Mouse (Mus musculus) ES-Bruce4 (cell line): Measurements from ENCODE around the gene Gpr135.

Experiments
- CTCF ChIP-seq: IDR thresholded peaks from one replicate; pipeline ENCODE4 v1.8.1; 2011; ENCODE audit warnings: low read depth, low read length
- POLR2A ChIP-seq: IDR thresholded peaks from one replicate; pipeline ENCODE4 v1.8.1; 2011; ENCODE audit warnings: low read length; ENCODE audit not compliant: insufficient read depth

DNA sequence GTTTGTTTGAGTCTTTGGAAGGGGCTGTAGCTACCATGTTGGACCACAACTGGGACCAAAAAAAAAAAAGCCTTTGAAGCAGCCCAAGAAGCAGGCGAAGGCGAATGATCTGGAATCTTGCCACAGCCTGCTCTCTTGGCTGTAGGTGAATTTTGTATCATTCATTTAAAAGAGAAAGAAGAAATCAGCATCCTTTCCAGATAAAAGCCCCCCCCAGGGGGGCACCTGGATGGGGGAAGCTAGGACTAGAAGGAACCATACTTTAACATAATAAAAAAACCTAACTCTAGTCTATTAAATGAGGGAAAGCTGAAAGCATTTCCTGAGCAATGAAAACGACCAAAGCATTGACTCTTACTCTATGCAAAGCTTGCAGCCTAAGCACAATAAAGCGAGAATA lies 20.1 kb downstream of the Gpr135 start:
- TF ChIP-seq CTCF (no peak), POLR2A (no peak)
